Mouse (Mus musculus): ENCODE data around the gene Igsf21. TPM values are rescaled to one million over a fixed set of nuclear protein-coding genes. Genes with fewer than 3 reads are reported as not detected.

Igsf21 gene
- polyA plus RNA-seq, 1 experiment: not detected

- TF ChIP-seq MYOD1 (IDR thresholded peaks at IDR 0.05; ENCODE audit: control insufficient read depth in 1 of 3, insufficient read length in 2 of 3, low read depth in 2 of 3): no peak
- no peak for TF ChIP-seq TCF3 (IDR thresholded peaks at IDR 0.05; ENCODE audit: insufficient read length, low read depth)
- no peak for TF ChIP-seq POLR2AphosphoS2 (IDR thresholded peaks at IDR 0.05; ENCODE audit: insufficient read length, low read depth)
- no peak for TF ChIP-seq MAX (IDR thresholded peaks at IDR 0.05; ENCODE audit: low read depth)
- TF ChIP-seq POLR2A (IDR thresholded peaks at IDR 0.05; ENCODE audit: insufficient read length, low read depth): no peak
- H3K27me3 ChIP-seq (ENCODE audit: control insufficient read depth, insufficient read depth, insufficient read length): no peaks in the 10 kb centered on the region
- H3ac ChIP-seq (ENCODE audit: control insufficient read depth, insufficient read length): no peak overlapping the region
- no peak overlapping the region for H3K4me3 ChIP-seq
- no peaks in the 10 kb centered on the region for H3K36me3 ChIP-seq (ENCODE audit: control insufficient read depth, insufficient read depth)
- no peak overlapping the region for H3K4me2 ChIP-seq (ENCODE audit: low read depth)
- no peaks in the 10 kb centered on the region for H3K79me2 ChIP-seq (ENCODE audit: control insufficient read depth, insufficient read depth)
Measured at GRCm38 (mm10) chr4:140060251-140060650, 186.3 kb downstream of the Igsf21 start.

- Histone ChIP-seq H3ac (ENCODE audit: control insufficient read depth, insufficient read length) (no peak overlapping the region), H3K4me3 (no peak overlapping the region), H3K4me2 (ENCODE audit: low read depth) (no peak overlapping the region), H3K36me3 (ENCODE audit: control insufficient read depth, insufficient read depth) (no peaks in the 10 kb centered on the region), H3K79me2 (ENCODE audit: control insufficient read depth, insufficient read depth) (no peaks in the 10 kb centered on the region), H3K27me3 (ENCODE audit: control insufficient read depth, insufficient read depth, insufficient read length) (no peaks in the 10 kb centered on the region)
- TF ChIP-seq MYOD1 (IDR thresholded peaks at IDR 0.05; ENCODE audit: control insufficient read depth in 1 of 3, insufficient read length in 2 of 3, low read depth in 2 of 3): no peak
- TF ChIP-seq USF1 (IDR thresholded peaks at IDR 0.05; ENCODE audit: low read depth): no peak
- no peak for TF ChIP-seq REST (IDR thresholded peaks at IDR 0.05; ENCODE audit: insufficient read depth, insufficient read length)
- no peak for TF ChIP-seq CEBPB (IDR thresholded peaks at IDR 0.05; ENCODE audit: insufficient read depth, poor library complexity, severe bottlenecking)
- no peak for TF ChIP-seq TCF12 (IDR thresholded peaks at IDR 0.05; ENCODE audit: insufficient read depth, poor library complexity, severe bottlenecking)
- no peak for TF ChIP-seq MYOG (IDR thresholded peaks at IDR 0.05; ENCODE audit: control insufficient read depth in 1 of 3, insufficient read depth in 1 of 3, insufficient read length in 2 of 3, low read depth in 2 of 3)
- no peak for TF ChIP-seq MAX (IDR thresholded peaks at IDR 0.05; ENCODE audit: low read depth)
- no peak for TF ChIP-seq E2F4 (IDR thresholded peaks at IDR 0.05; ENCODE audit: insufficient read depth)
- TF ChIP-seq POLR2AphosphoS2 (IDR thresholded peaks at IDR 0.05; ENCODE audit: insufficient read length, low read depth): no peak
- no peak for TF ChIP-seq POLR2A (IDR thresholded peaks at IDR 0.05; ENCODE audit: insufficient read length, low read depth)
- no peak for TF ChIP-seq TCF3 (IDR thresholded peaks at IDR 0.05; ENCODE audit: insufficient read length, low read depth)
- TF ChIP-seq SRF (IDR thresholded peaks at IDR 0.05; ENCODE audit: control insufficient read depth, insufficient read length, low read depth): no peak
Measured at GRCm38 (mm10) chr4:140053042-140053441, 193.5 kb downstream of the Igsf21 start.

GRCm38 (mm10) chr4:140052575-140052974 lies 194.0 kb downstream of the Igsf21 start:
- H3K36me3 ChIP-seq (ENCODE audit: control insufficient read depth, insufficient read depth): no peaks in the 10 kb centered on the region
- no peak overlapping the region for H3K4me2 ChIP-seq (ENCODE audit: low read depth)
- H3K4me3 ChIP-seq: no peak overlapping the region
- H3K27me3 ChIP-seq (ENCODE audit: control insufficient read depth, insufficient read depth, insufficient read length): no peaks in the 10 kb centered on the region
- H3K79me2 ChIP-seq (ENCODE audit: control insufficient read depth, insufficient read depth): no peaks in the 10 kb centered on the region
- H3ac ChIP-seq (ENCODE audit: control insufficient read depth, insufficient read length): no peak overlapping the region
- TF ChIP-seq TCF3 (IDR thresholded peaks at IDR 0.05; ENCODE audit: insufficient read length, low read depth) (no peak), MAX (IDR thresholded peaks at IDR 0.05; ENCODE audit: low read depth) (no peak), POLR2A (IDR thresholded peaks at IDR 0.05; ENCODE audit: insufficient read length, low read depth) (no peak), USF1 (IDR thresholded peaks at IDR 0.05; ENCODE audit: low read depth) (no peak), MYOG (IDR thresholded peaks at IDR 0.05; ENCODE audit: control insufficient read depth in 1 of 3, insufficient read depth in 1 of 3, insufficient read length in 2 of 3, low read depth in 2 of 3) (no peak), REST (IDR thresholded peaks at IDR 0.05; ENCODE audit: insufficient read depth, insufficient read length) (no peak), CEBPB (IDR thresholded peaks at IDR 0.05; ENCODE audit: insufficient read depth, poor library complexity, severe bottlenecking) (no peak), SRF (IDR thresholded peaks at IDR 0.05; ENCODE audit: control insufficient read depth, insufficient read length, low read depth) (no peak), POLR2AphosphoS2 (IDR thresholded peaks at IDR 0.05; ENCODE audit: insufficient read length, low read depth) (no peak), TCF12 (IDR thresholded peaks at IDR 0.05; ENCODE audit: insufficient read depth, poor library complexity, severe bottlenecking) (no peak)

GRCm38 (mm10) chr4:140047807-140048362 lies 198.7 kb downstream of the Igsf21 start:
- Histone ChIP-seq H3K4me3 (no peak overlapping the region), H3K27me3 (ENCODE audit: control insufficient read depth, insufficient read depth, insufficient read length) (no peaks in the 10 kb centered on the region), H3ac (ENCODE audit: control insufficient read depth, insufficient read length) (no peak overlapping the region), H3K4me2 (ENCODE audit: low read depth) (no peak overlapping the region), H3K79me2 (ENCODE audit: control insufficient read depth, insufficient read depth) (no peaks in the 10 kb centered on the region), H3K36me3 (ENCODE audit: control insufficient read depth, insufficient read depth) (no peaks in the 10 kb centered on the region)
- no peak for TF ChIP-seq POLR2AphosphoS2 (IDR thresholded peaks at IDR 0.05; ENCODE audit: insufficient read length, low read depth)
- TF ChIP-seq MYOD1 (IDR thresholded peaks at IDR 0.05; ENCODE audit: control insufficient read depth in 1 of 3, insufficient read length in 2 of 3, low read depth in 2 of 3): no peak

- Histone ChIP-seq H3K36me3 (ENCODE audit: control insufficient read depth, insufficient read depth) (no peaks in the 10 kb centered on the region), H3ac (ENCODE audit: control insufficient read depth, insufficient read length) (no peak overlapping the region), H3K79me2 (ENCODE audit: control insufficient read depth, insufficient read depth) (no peaks in the 10 kb centered on the region), H3K27me3 (ENCODE audit: control insufficient read depth, insufficient read depth, insufficient read length) (peaks cover 3% of the 10 kb centered on the region), H3K4me2 (ENCODE audit: low read depth) (no peak overlapping the region), H3K4me3 (no peak overlapping the region)
- TF ChIP-seq E2F4 (IDR thresholded peaks at IDR 0.05; ENCODE audit: insufficient read depth) (no peak), TCF12 (IDR thresholded peaks at IDR 0.05; ENCODE audit: insufficient read depth, poor library complexity, severe bottlenecking) (no peak), MYOD1 (IDR thresholded peaks at IDR 0.05; ENCODE audit: control insufficient read depth in 1 of 3, insufficient read length in 2 of 3, low read depth in 2 of 3) (no peak), POLR2AphosphoS2 (IDR thresholded peaks at IDR 0.05; ENCODE audit: insufficient read length, low read depth) (no peak), MAX (IDR thresholded peaks at IDR 0.05; ENCODE audit: low read depth) (no peak), CEBPB (IDR thresholded peaks at IDR 0.05; ENCODE audit: insufficient read depth, poor library complexity, severe bottlenecking) (no peak), REST (IDR thresholded peaks at IDR 0.05; ENCODE audit: insufficient read depth, insufficient read length) (no peak), SRF (IDR thresholded peaks at IDR 0.05; ENCODE audit: control insufficient read depth, insufficient read length, low read depth) (no peak)
Measured at GRCm38 (mm10) chr4:140043953-140044352, 202.6 kb downstream of the Igsf21 start.

All from myocyte (in vitro differentiated cells).